Mouse (Mus musculus) midbrain, embryonic 14.5 days (tissue): Measurements from ENCODE around the gene Fkbp14. TPM values are rescaled to one million over a fixed set of nuclear protein-coding genes. Genes with fewer than 3 reads are reported as not detected.

Source experiments
- ATAC-seq: fragments of 200-750 bp; cut with Nextera tagmentation; 2 replicates; pipeline ENCODE4 v1.8.0; 2017; ENCODE audit warnings: moderate number of reproducible peaks, moderate library complexity; ENCODE audit not compliant: low FRiP score, low TSS enrichment
- DNase-seq: peaks from one replicate; pipeline ENCODE4 v3.0.0-alpha.2; 2015
- H3K27ac ChIP-seq: fragments of 300-500 bp; sonication (generic); replicated peaks from 2 replicates; pipeline ENCODE4 v1.5.1; 2014; ENCODE audit warnings: mild to moderate bottlenecking, low read depth, low read length, moderate library complexity
- H3K27me3 ChIP-seq: fragments of 300-500 bp; sonication (generic); 2 replicates; pipeline ENCODE4 v1.6.1; 2014; ENCODE audit warnings: low read length, control low read depth, mixed read lengths; ENCODE audit not compliant: control insufficient read depth, insufficient read depth
- H3K36me3 ChIP-seq: fragments of 300-500 bp; sonication (generic); 2 replicates; pipeline ENCODE4 v1.6.1; 2014; ENCODE audit warnings: low read length, control low read depth; ENCODE audit not compliant: control insufficient read depth, insufficient read depth
- H3K4me1 ChIP-seq: fragments of 300-500 bp; sonication (generic); 2 replicates; pipeline ENCODE4 v1.6.1; 2014; ENCODE audit warnings: mild to moderate bottlenecking, antibody characterized with exemption, low read length, control low read depth; ENCODE audit not compliant: control insufficient read depth, insufficient read depth
- H3K4me2 ChIP-seq: fragments of 300-500 bp; sonication (generic); 2 replicates; pipeline ENCODE4 v1.6.1; 2014; ENCODE audit warnings: mild to moderate bottlenecking, low read length, moderate library complexity
- H3K4me3 ChIP-seq: fragments of 300-500 bp; sonication (generic); replicated peaks from 2 replicates; pipeline ENCODE4 v1.5.1; 2014; ENCODE audit warnings: low read depth, low read length
- H3K9ac ChIP-seq: fragments of 300-500 bp; sonication (generic); replicated peaks from 2 replicates; pipeline ENCODE4 v1.6.1; 2014; ENCODE audit warnings: mild to moderate bottlenecking, low read length, moderate library complexity
- H3K9me3 ChIP-seq: fragments of 300-500 bp; sonication (generic); 2 replicates; pipeline ENCODE4 v1.6.1; 2016; ENCODE audit warnings: low read length, control low read depth, mixed read lengths; ENCODE audit not compliant: control insufficient read depth
- WGBS: fragments of 180-500 bp; shearing (Covaris S2); extraction: QIAGEN DNeasy Blood & Tissue Kit; methylation state at CpG from one replicate; pipeline ENCODE4 v1.1.7; 2014; 5-methylcytosine and 5-hydroxymethylcytosine counted together
- polyA plus RNA-seq: library from polyadenylated mRNA; unstranded; fragments of >200 nt; fragmentation: Nextera tagmentation; extraction: Ambion mirVana; gene quantifications from 2 replicates; pipeline ENCODE4 v1.2.1, GENCODE M21; 2014

Gene Fkbp14
- polyA plus RNA-seq, 1 experiment from 2014 or later, result 8.1 TPM

DNA sequence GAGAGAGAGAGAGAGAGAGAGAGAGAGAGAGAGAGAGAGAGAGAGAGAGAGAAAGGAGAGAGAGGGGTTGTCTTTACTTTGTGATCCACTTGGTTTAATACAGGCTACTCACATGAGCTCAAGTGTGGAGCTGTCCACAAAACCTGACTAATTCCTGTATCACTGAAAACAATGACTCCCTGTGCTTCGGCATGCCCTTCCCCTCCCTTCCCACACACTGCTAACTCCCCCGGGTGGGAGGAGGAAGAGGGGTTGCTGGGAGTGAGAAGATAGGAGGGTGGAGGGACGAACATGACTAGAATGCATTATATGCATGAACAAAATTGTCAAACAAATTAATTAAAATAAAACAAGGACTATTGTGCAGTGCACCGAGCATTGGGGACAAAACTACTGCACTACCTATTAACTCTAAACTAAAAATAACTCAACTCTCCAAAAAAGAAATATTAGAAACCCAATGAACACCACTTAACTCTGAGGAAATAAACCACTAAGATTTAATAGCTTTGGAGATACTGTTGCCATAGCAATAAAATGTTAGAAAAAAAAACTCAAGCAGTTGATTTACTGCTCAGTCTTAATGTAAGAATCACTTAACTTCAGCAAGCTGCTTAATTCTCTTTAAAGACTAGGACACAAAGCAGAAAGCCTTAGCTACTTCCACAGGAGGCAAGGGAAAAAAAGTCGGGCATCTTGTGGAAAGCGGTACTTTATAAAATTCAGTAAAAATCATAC, 23.7 kb downstream of the Fkbp14 start:
- Histone ChIP-seq H3K4me2 (no peak overlapping the region), H3K9ac (no peak overlapping the region), H3K4me1 (peaks cover 19% of the 10 kb centered on the region), H3K9me3 (no peaks in the 10 kb centered on the region), H3K27ac (no peak overlapping the region; the same call in 1 of the 2 replicates), H3K27me3 (no peaks in the 10 kb centered on the region), H3K36me3 (no peaks in the 10 kb centered on the region), H3K4me3 (no peak overlapping the region)
- WGBS, result 20% methylated on average over 6 of the region's 6 CpGs
- ATAC-seq (peak; percentile 70; the same call in 1 of the 2 replicates), DNase-seq (peak; percentile 66)

DNA sequence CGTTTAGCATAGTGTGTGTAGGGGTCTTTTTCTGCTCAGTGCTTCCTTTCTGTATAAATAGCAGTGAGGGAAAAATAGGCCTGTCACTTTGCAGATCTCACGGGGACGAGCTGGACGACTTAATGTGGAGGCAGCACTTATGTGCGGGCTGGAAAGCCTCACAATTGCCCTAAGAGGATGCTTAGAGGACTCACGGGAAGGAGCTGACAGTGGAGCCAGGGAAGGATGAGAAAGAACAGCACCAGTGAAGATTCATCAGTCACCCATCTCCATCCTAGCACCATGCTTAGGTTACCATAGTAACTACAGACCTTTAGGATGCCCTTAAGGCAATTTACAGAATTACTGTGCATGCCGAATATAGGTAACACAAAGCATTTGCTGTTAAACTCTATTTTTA, 27.3 kb downstream of the Fkbp14 start:
- H3K9me3 ChIP-seq, result no peaks in the 10 kb centered on the region
- H3K4me3 ChIP-seq, result no peak overlapping the region
- 9% methylated on average over 7 of the region's 7 CpGs for WGBS
- H3K36me3 ChIP-seq, result no peaks in the 10 kb centered on the region
- H3K27me3 ChIP-seq, result no peaks in the 10 kb centered on the region
- DNase-seq (peak; percentile 62), ATAC-seq (no peak)
- H3K27ac ChIP-seq, result peak overlapping the region; percentile 56
- H3K9ac ChIP-seq, result no peak overlapping the region
- H3K4me2 ChIP-seq, result peak overlapping the region; percentile 2; the same call in 1 of the 2 replicates
- peaks cover 40% of the 10 kb centered on the region for H3K4me1 ChIP-seq

DNA sequence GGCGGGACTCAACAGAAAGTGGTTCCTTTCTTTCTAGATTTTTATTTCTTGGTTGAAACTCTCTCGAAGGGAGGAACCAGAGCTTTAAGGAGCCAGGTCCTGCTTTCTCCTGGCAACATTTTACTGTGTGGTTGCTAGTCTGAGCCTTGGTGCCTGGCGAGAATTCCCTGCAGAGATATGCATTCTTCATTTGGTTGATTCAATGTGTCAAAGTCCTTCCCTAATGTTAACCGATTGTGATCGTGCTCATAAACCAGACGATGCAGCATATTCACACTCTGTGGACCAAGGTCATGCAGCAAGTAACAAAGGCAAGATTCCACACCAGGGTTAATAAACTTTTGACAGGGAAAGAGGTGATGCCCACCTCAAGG, 30.6 kb downstream of the Fkbp14 start:
- Histone ChIP-seq H3K9me3 (no peaks in the 10 kb centered on the region), H3K4me2 (peak overlapping the region; percentile 68), H3K27me3 (no peaks in the 10 kb centered on the region), H3K4me1 (peaks cover 50% of the 10 kb centered on the region), H3K36me3 (no peaks in the 10 kb centered on the region), H3K9ac (peak overlapping the region; percentile 88), H3K4me3 (peak overlapping the region; percentile 70), H3K27ac (peak overlapping the region; percentile 96)
- DNase-seq, result no peak
- no peak for ATAC-seq
- 2% methylated on average over 6 of the region's 6 CpGs for WGBS

DNA sequence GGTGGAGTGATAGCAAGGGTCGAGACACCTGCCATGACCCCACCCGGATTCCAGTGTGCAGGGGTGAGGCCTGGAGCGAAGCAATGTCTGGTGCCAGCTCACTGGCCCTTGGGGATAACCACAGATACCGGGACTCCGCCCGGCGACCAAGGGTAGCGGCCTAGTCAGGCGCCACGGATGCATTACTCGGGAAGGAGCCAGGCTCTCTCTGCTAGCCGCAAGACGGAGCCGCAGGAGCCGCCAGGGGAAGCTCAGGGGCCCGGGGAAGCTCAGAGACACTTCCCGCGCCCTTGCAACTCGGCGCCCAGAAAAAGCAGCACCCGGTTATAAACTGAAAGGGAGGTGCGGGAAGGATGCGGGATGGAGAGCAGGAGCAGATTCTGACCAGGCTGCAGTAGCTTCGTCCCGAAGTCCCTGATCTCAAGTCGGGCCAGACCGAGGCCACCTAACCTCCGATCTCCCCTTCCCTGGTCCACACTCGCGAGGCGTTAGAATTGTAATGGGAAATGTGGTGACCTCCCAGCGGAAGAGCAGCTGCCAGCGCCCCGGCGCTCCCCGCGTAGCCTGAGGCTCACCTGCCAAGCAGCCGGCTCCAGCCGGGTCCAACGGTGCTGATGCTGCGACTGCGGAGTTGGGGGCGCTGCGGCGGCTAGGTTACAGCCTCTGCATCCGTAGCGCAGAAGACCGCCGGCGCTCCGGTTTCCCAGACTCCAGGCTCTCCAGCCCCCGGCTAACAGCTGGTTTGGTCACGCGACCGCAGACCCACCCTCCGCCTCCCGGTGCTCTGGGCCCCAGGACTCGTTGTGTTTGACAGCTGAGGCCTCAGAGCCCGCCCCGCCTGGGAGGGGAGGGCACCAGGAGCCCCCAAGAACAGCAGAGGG, 31.2 kb downstream of the Fkbp14 start, which contains the start of gene Scrn1:
Scrn1 (minus strand) TSS at position 825 of the 881 bp plus-strand sequence.
- Histone ChIP-seq H3K27ac (peak within 1 kb of the TSS; percentile 96), H3K36me3 (no peaks in the 10 kb centered on the region), H3K4me3 (peak within 1 kb of the TSS; percentile 70), H3K9me3 (no peaks in the 10 kb centered on the region), H3K9ac (peak within 1 kb of the TSS; percentile 88), H3K4me2 (peak within 1 kb of the TSS; percentile 68), H3K27me3 (no peaks in the 10 kb centered on the region), H3K4me1 (peaks cover 50% of the 10 kb centered on the region)
- WGBS, result under 1% methylated on average over 60 of the region's 60 CpGs
- ATAC-seq (peak; percentile 88), DNase-seq (peak; percentile 90)

DNA sequence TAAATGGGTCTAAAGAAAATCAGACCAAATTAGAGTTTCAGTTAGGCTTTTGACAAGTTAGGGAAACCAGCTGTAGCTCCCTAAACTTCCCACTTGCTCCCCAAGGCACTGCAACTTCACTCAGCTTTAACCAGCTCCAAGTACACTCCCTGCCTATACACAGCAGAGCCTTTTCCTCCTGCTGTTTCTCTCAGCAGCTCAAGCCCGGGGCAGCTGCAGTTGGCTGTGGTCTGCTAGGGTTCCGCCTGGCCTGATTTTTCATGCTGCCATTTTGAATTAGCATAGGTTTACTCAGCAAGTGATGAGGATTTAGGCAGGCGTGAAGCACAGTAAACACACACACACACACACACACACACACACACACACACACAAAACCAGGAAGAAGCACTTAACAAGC, 32.1 kb downstream of the Fkbp14 start:
- Histone ChIP-seq H3K27ac (peak overlapping the region; percentile 96), H3K4me2 (peak overlapping the region; percentile 68), H3K27me3 (no peaks in the 10 kb centered on the region), H3K9me3 (no peaks in the 10 kb centered on the region), H3K4me1 (peaks cover 50% of the 10 kb centered on the region), H3K36me3 (no peaks in the 10 kb centered on the region), H3K9ac (peak overlapping the region; percentile 88; the same call in 1 of the 2 replicates), H3K4me3 (peak overlapping the region; percentile 70)
- WGBS, result 4% methylated on average over 3 of the region's 3 CpGs
- peak; percentile 62 for ATAC-seq
- DNase-seq, result peak; percentile 84

DNA sequence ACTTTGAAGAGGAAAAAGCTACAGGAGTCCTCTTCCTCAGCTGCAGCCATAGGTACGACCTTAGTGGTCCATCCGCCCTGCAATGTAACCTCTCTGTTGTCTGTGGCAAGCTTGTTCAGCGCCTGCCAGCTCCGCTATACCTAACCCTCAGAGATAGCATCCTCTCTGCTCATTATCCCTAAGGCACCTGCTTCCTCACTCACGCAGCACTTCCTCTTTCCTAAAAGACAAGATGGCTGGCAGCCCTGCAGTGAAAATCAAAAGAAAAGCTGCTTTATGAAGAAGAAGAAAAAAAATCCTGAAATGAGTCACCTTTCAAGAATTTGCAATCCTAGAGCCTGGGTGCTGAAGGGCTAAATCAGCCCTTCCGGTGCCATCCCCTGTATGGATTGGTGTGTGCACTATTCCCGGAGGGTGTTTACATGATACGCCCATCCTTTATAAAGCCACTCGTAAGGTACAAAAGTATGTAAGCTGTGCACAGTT, 32.6 kb downstream of the Fkbp14 start:
- Histone ChIP-seq H3K4me1 (peaks cover 47% of the 10 kb centered on the region), H3K4me3 (peak overlapping the region; percentile 70), H3K27me3 (no peaks in the 10 kb centered on the region), H3K9ac (peak overlapping the region; percentile 36), H3K36me3 (no peaks in the 10 kb centered on the region), H3K27ac (peak overlapping the region; percentile 96), H3K9me3 (no peaks in the 10 kb centered on the region), H3K4me2 (peak overlapping the region; percentile 68)
- DNase-seq (peak; percentile 56), ATAC-seq (no peak)
- WGBS, result 22% methylated on average over 9 of the region's 9 CpGs

DNA sequence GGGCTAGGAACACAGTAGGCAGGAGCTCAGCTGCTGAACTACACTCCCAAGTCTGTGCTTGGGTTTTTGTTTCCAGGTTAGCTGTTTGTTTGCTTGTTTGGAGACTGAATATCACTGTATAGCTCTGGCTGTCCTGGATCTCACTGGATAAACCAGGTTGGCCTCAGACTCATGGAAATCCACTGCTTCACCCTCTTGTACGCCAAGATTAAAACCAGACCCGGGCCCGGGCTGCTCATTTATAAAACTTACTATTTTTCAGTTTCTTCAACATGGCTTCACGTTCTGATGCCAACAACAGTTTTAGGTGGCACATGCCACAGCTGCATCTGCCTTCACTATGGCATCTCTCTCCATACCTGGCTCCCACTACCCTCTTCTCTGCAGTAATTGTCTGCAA, 33.5 kb downstream of the Fkbp14 start:
- Histone ChIP-seq H3K9me3 (no peaks in the 10 kb centered on the region), H3K27me3 (no peaks in the 10 kb centered on the region), H3K4me3 (no peak overlapping the region; the same call in 1 of the 2 replicates), H3K9ac (peak overlapping the region; percentile 18; the same call in 1 of the 2 replicates), H3K4me2 (peak overlapping the region; percentile 68), H3K4me1 (peaks cover 43% of the 10 kb centered on the region), H3K36me3 (no peaks in the 10 kb centered on the region), H3K27ac (no peak overlapping the region)
- ATAC-seq (no peak), DNase-seq (no peak)
- WGBS, result 85% methylated on average over 4 of the region's 4 CpGs

DNA sequence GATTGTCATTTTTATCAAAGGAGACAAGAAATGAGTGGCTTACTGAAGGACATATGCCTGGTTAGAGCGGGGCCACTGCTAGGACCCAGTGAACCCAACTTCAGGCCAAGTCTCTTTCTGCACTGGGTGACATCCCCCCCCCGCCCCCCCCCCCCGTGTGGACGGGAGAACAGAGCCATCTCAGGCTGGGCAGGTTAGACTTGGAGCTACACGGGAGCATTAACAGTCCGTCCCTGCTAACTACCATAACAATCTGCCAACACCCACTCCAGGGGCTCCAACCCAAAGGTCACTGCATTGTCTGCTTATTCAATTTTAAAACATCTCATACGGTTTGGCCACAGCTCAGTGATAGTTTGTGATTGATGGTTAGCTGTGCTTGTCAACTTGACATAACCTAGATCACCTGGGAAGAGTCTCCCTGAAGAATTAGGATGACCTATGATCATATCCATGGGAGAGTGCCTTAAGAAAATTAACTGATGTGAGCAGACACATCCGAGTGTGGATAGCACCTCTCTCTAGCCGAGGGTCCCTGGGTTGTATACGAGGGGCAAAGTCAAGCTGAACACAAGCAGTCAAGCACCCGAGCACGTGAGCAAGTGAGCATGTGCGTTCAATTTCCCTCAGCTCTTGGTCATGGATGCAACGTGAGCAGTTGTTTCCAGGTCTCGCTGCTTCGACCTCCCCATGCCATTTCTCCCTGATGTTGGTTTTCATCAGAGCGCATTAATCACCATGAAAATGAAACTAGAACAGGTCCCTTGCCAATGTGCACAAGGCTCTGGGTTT, 34.9 kb downstream of the Fkbp14 start:
- no peak for DNase-seq
- Histone ChIP-seq H3K36me3 (no peaks in the 10 kb centered on the region), H3K9me3 (no peaks in the 10 kb centered on the region), H3K9ac (no peak overlapping the region), H3K27me3 (no peaks in the 10 kb centered on the region), H3K4me3 (no peak overlapping the region), H3K4me1 (peaks cover 37% of the 10 kb centered on the region), H3K27ac (no peak overlapping the region), H3K4me2 (peak overlapping the region; percentile 12; the same call in 1 of the 2 replicates)
- no peak for ATAC-seq
- 67% methylated on average over 17 of the region's 17 CpGs for whole genome bisulfite sequencing
